Mouse (Mus musculus) urinary bladder, postnatal 36 days (tissue): ENCODE measurements around the gene Il4i1.

Experiments used
- DNase-seq, 2 experiments: peaks; one replicate each; pipeline ENCODE4 v3.0.0; 2022; ENCODE audit warnings: low spot score in 2 of 2, mixed read lengths in 1 of 2

Gene Il4i1

GRCm38 (mm10) chr7:44818751-44819235 is 2.6 kb downstream of the Il4i1 start:
- peak; percentile 42 to 67 for DNase-seq

- DNase-seq: no peak
Observed at GRCm38 (mm10) chr7:44819391-44819790, 3.2 kb downstream of the Il4i1 start.

- DNase-seq: no peak
Observed at GRCm38 (mm10) chr7:44819863-44820262, 3.7 kb downstream of the Il4i1 start.

GRCm38 (mm10) chr7:44820525-44820924 is 4.3 kb downstream of the Il4i1 start:
- no peak for DNase-seq

GRCm38 (mm10) chr7:44821666-44822448 is 5.7 kb downstream of the Il4i1 start:
- no peak for DNase-seq

GRCm38 (mm10) chr7:44823409-44823808 is 7.2 kb downstream of the Il4i1 start:
- no peak for DNase-seq

- DNase-seq: peak; percentile 64 to 74
Observed at GRCm38 (mm10) chr7:44824872-44825271, 8.7 kb downstream of the Il4i1 start.

- no peak for DNase-seq
Observed at GRCm38 (mm10) chr7:44826771-44827170, 10.6 kb downstream of the Il4i1 start.

GRCm38 (mm10) chr7:44828706-44829105 is 12.5 kb downstream of the Il4i1 start:
- no peak for DNase-seq

- no peak for DNase-seq
Observed at GRCm38 (mm10) chr7:44832763-44833162, 16.6 kb downstream of the Il4i1 start.

- no peak for DNase-seq
Observed at GRCm38 (mm10) chr7:44835373-44836015, 19.3 kb downstream of the Il4i1 start.

GRCm38 (mm10) chr7:44836016-44836404 is 19.8 kb downstream of the Il4i1 start:
- DNase-seq: no peak

GRCm38 (mm10) chr7:44836423-44837053 is 20.4 kb downstream of the Il4i1 start:
- DNase-seq: no peak

- DNase-seq: no peak
Observed at GRCm38 (mm10) chr7:44838073-44838472, 21.9 kb downstream of the Il4i1 start.

GRCm38 (mm10) chr7:44839171-44839490 is 22.9 kb downstream of the Il4i1 start:
- DNase-seq: no peak

- no peak for DNase-seq
Observed at GRCm38 (mm10) chr7:44839491-44840191, 23.5 kb downstream of the Il4i1 start.

- DNase-seq: no peak
Observed at GRCm38 (mm10) chr7:44840426-44840825, 24.2 kb downstream of the Il4i1 start.

- DNase-seq: no peak
Observed at GRCm38 (mm10) chr7:44841825-44842463, 25.8 kb downstream of the Il4i1 start.

- DNase-seq: no peak
Observed at GRCm38 (mm10) chr7:44845006-44845405, 28.8 kb downstream of the Il4i1 start.

- no peak for DNase-seq
Observed at GRCm38 (mm10) chr7:44846804-44847203, 30.6 kb downstream of the Il4i1 start.

GRCm38 (mm10) chr7:44847772-44848171 is 31.6 kb downstream of the Il4i1 start:
- no peak for DNase-seq
